In the genomic region with DNA sequence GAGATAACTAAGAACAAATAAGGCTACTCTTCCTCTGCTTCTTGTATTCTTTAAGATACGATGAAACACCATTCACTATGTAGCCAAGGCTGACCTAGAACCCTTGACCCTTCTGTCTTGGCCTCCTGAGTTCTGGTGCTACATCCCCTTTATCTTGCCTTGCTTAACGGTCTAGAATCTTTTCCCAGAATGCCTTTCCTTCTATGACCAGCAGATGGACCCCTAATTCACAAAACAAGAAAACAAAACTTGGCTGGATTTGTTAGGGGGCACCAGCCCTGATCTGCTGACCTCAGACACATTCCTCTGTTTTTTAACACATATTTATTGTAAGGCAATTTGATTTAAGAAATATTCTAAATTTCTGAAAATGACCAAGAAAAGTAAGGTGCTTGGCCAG, we compare ENCODE assay signal across 11 mouse cellular contexts. TPM values are rescaled to one million over a fixed set of nuclear protein-coding genes. Genes with fewer than 3 reads are reported as not detected.
DNase-seq lines count a peak whose midpoint lies in the region; ATAC-seq lines count a peak whose summit lies in the region.
"Had no signal": no experiment of that assay in that cellular context is flagged by ENCODE, and none has a peak within 500 bp of the region (broad histone marks: within the 10 kb centered on the region; RNA-seq: fewer than 3 reads in every experiment).

No protein-coding gene starts in this region.

- H3K4me2 ChIP-seq in limb, embryonic 11.5 days (ENCODE audit: low read depth, severe bottlenecking): no peak overlapping the region
- no peak overlapping the region for H3K4me2 ChIP-seq in forebrain, embryonic 11.5 days (ENCODE audit: low read depth, low read length, severe bottlenecking)

- no peak overlapping the region for H3K4me3 ChIP-seq in limb, embryonic 11.5 days (ENCODE audit: low read depth, low read length)
- H3K4me3 ChIP-seq in limb, embryonic 10.5 days: no peak overlapping the region
- H3K4me3 ChIP-seq in forebrain, embryonic 11.5 days (ENCODE audit: low read depth, low read length): no peak overlapping the region

- no peak overlapping the region for H3K9ac ChIP-seq in limb, embryonic 11.5 days (ENCODE audit: low read length)
- H3K9ac ChIP-seq in forebrain, embryonic 11.5 days (ENCODE audit: low read length): no peak overlapping the region

- peak; percentile 40 for DNase-seq in cerebellum, adult 8-10 months
- DNase-seq in cerebellum, adult 11-12 months: no peak
- DNase-seq in limb, embryonic 11.5 days (ENCODE audit: low spot score): peak; percentile 39
- DNase-seq in limb, embryonic 10.5 days (ENCODE audit: low spot score): no peak
- peak; percentile 76 for DNase-seq in ZHBTc4 (ENCODE audit: low read depth, low spot score)
- DNase-seq in kidney, postnatal 10 days: peak; percentile 36
- no peak for DNase-seq in ovary, postnatal 36 days (ENCODE audit: low spot score)
- DNase-seq in forebrain, embryonic 11.5 days (ENCODE audit: low spot score): no peak

- 21% methylated on average over 2 of the region's 2 CpGs for WGBS in limb, embryonic 11.5 days
- WGBS in limb, embryonic 10.5 days: 37% methylated on average over 2 of the region's 2 CpGs
- 33% methylated on average over 2 of the region's 2 CpGs for WGBS in forebrain, embryonic 11.5 days

- no peak for ATAC-seq in limb, embryonic 11.5 days (ENCODE audit: insufficient number of reproducible peaks, low FRiP score, low TSS enrichment, low read depth)
- no peak for ATAC-seq in forebrain, embryonic 11.5 days (replicated peaks; ENCODE audit: low FRiP score)

- no peaks in the 10 kb centered on the region for H3K27me3 ChIP-seq in limb, embryonic 11.5 days (ENCODE audit: control insufficient read depth, insufficient read depth, low read length)
- peaks cover 16% of the 10 kb centered on the region for H3K27me3 ChIP-seq in limb, embryonic 10.5 days (ENCODE audit: low read depth, poor library complexity, severe bottlenecking)
- peaks cover 2% of the 10 kb centered on the region for H3K27me3 ChIP-seq in forebrain, embryonic 11.5 days (ENCODE audit: control insufficient read depth, insufficient read depth, low read length)

- H3K9me3 ChIP-seq in limb, embryonic 11.5 days (ENCODE audit: control insufficient read depth, low read length): no peaks in the 10 kb centered on the region
- H3K9me3 ChIP-seq in limb, embryonic 10.5 days (replicated peaks): no peaks in the 10 kb centered on the region
- no peaks in the 10 kb centered on the region for H3K9me3 ChIP-seq in forebrain, embryonic 11.5 days (ENCODE audit: control insufficient read depth, low read length)

- H3K27ac ChIP-seq in limb, embryonic 11.5 days (replicated peaks; ENCODE audit: low read depth, low read length): no peak overlapping the region
- no peak overlapping the region for H3K27ac ChIP-seq in limb, embryonic 10.5 days
- no peak overlapping the region for H3K27ac ChIP-seq in forebrain, embryonic 11.5 days (ENCODE audit: low read depth, low read length)

- no peaks in the 10 kb centered on the region for H3K36me3 ChIP-seq in limb, embryonic 11.5 days (ENCODE audit: control insufficient read depth, insufficient read depth, low read length)
- H3K36me3 ChIP-seq in limb, embryonic 10.5 days: no peaks in the 10 kb centered on the region
- no peaks in the 10 kb centered on the region for H3K36me3 ChIP-seq in forebrain, embryonic 11.5 days (ENCODE audit: control insufficient read depth, insufficient read depth, low read length)

- peaks cover 6% of the 10 kb centered on the region for H3K4me1 ChIP-seq in limb, embryonic 11.5 days (ENCODE audit: control insufficient read depth, insufficient read depth, low read length)
- peaks cover 16% of the 10 kb centered on the region for H3K4me1 ChIP-seq in limb, embryonic 10.5 days
- H3K4me1 ChIP-seq in forebrain, embryonic 11.5 days (replicated peaks; ENCODE audit: control insufficient read depth, insufficient read depth, low read length): 0 out of 2 replicates have a peak, but pooled peaks cover 5% of the 10 kb centered on the region

RNA-seq across cellular contexts. Expression of gene Vmo1, which starts 1.9 kb away (rescaled TPM):
- polyA plus RNA-seq in limb, embryonic 11.5 days (2014; fragmentation: Nextera tagmentation; extraction: Ambion mirVana): 0.55 TPM in 1 of 2 replicates, not detected in the other
- polyA plus RNA-seq in limb, embryonic 10.5 days (2016; fragmentation: Nextera tagmentation; extraction: Ambion mirVana): 0.30 TPM in 1 of 2 replicates, not detected in the other
- polyA plus RNA-seq in forebrain, embryonic 11.5 days (2014; fragmentation: Nextera tagmentation; extraction: Ambion mirVana): not detected in 2 replicates
- polyA plus RNA-seq: gonadal fat pad, adult 2 months had no signal

RNA-seq across cellular contexts. Expression of gene Gltpd2, which starts 2.6 kb away (rescaled TPM):
- 0.39 and 0.50 TPM in 2 replicates for polyA plus RNA-seq in limb, embryonic 11.5 days (2014; fragmentation: Nextera tagmentation; extraction: Ambion mirVana)
- 0.16 and 0.19 TPM in 2 replicates for polyA plus RNA-seq in limb, embryonic 10.5 days (2016; fragmentation: Nextera tagmentation; extraction: Ambion mirVana)
- polyA plus RNA-seq in forebrain, embryonic 11.5 days (2014; fragmentation: Nextera tagmentation; extraction: Ambion mirVana): 0.35 and 0.56 TPM in 2 replicates
- polyA plus RNA-seq: gonadal fat pad, adult 2 months; testis, adult 2 months had no signal

RNA-seq across cellular contexts. Expression of gene Psmb6, which starts 8.8 kb away (rescaled TPM):
- polyA plus RNA-seq in limb, embryonic 11.5 days (2014; fragmentation: Nextera tagmentation; extraction: Ambion mirVana): 964 and 999 TPM in 2 replicates
- polyA plus RNA-seq in limb, embryonic 10.5 days (2016; fragmentation: Nextera tagmentation; extraction: Ambion mirVana): 1,140 and 1,215 TPM in 2 replicates
- polyA plus RNA-seq in forebrain, embryonic 11.5 days (2014; fragmentation: Nextera tagmentation; extraction: Ambion mirVana): 812 and 901 TPM in 2 replicates

RNA-seq across cellular contexts. Expression of gene Tm4sf5, which starts 11.3 kb away (rescaled TPM):
- 0.49 and 0.64 TPM in 2 replicates for polyA plus RNA-seq in limb, embryonic 11.5 days (2014; fragmentation: Nextera tagmentation; extraction: Ambion mirVana)
- polyA plus RNA-seq in limb, embryonic 10.5 days (2016; fragmentation: Nextera tagmentation; extraction: Ambion mirVana): 0.98 and 1.2 TPM in 2 replicates
- 0.91 TPM in 1 of 2 replicates, not detected in the other for polyA plus RNA-seq in forebrain, embryonic 11.5 days (2014; fragmentation: Nextera tagmentation; extraction: Ambion mirVana)

RNA-seq across cellular contexts. Expression of gene Gm40193, which starts 16.4 kb away (rescaled TPM):
- not detected in 2 replicates for polyA plus RNA-seq in limb, embryonic 11.5 days (2014; fragmentation: Nextera tagmentation; extraction: Ambion mirVana)
- polyA plus RNA-seq in limb, embryonic 10.5 days (2016; fragmentation: Nextera tagmentation; extraction: Ambion mirVana): not detected in 2 replicates
- polyA plus RNA-seq in forebrain, embryonic 11.5 days (2014; fragmentation: Nextera tagmentation; extraction: Ambion mirVana): not detected in 2 replicates
- polyA plus RNA-seq: gonadal fat pad, adult 2 months; lung, embryonic 16.5 days; testis, adult 2 months had no signal

Comparison
In these comparisons a context has a peak if more than half of its experiments do, and no peak if none do; other contexts are left out.
1. DNase-seq: peak in cerebellum, adult 8-10 months (single experiment), limb, embryonic 11.5 days (single experiment), ZHBTc4 (single experiment) and kidney, postnatal 10 days (single experiment); none in cerebellum, adult 11-12 months (single experiment), limb, embryonic 10.5 days (single experiment), ovary, postnatal 36 days (single experiment) and forebrain, embryonic 11.5 days (single experiment).